In genomic region chr7:13025511-13026112, GRCm38 (mm10) we compare ENCODE assay signal across 8 mouse cellular contexts. TPM values are rescaled to one million over a fixed set of nuclear protein-coding genes. Genes with fewer than 3 reads are reported as not detected.
A peak's percentile ranks its signal among the peaks of the same experiment; 100 is the strongest.
DNase-seq lines count a peak whose midpoint lies in the region; ATAC-seq and TF ChIP-seq lines count a peak whose summit lies in the region.

No protein-coding gene starts in this region.

- H3K79me2 ChIP-seq in heart, adult 2 months (replicated peaks; ENCODE audit: control insufficient read depth, insufficient read depth, low read length) = peaks cover 1% of the 10 kb centered on the region
- peaks cover 33% of the 10 kb centered on the region for H3K79me2 ChIP-seq in macrophage (ENCODE audit: inconsistent target)

- no peak for TF ChIP-seq POLR2A in heart, adult 2 months (IDR thresholded peaks at IDR 0.05; ENCODE audit: insufficient read depth, low read depth, low read length)

- peaks cover 6% of the 10 kb centered on the region for H3K4me1 ChIP-seq in heart, adult 2 months (ENCODE audit: control insufficient read depth, insufficient read depth, low read length)
- peaks cover 2 to 9% of the 10 kb centered on the region in 2 experiments; a peak in 2 of 4 replicates for H3K4me1 ChIP-seq in ES-E14 (ENCODE audit: control insufficient read depth in 2 of 2, insufficient read depth in 2 of 2, low read length in 2 of 2, poor library complexity in 1 of 2)
- peaks cover 18% of the 10 kb centered on the region for H3K4me1 ChIP-seq in heart, embryonic 16.5 days (ENCODE audit: control insufficient read depth, insufficient read depth, low read length)

- peaks cover 9% of the 10 kb centered on the region for H3K36me3 ChIP-seq in heart, adult 2 months (ENCODE audit: control insufficient read depth, insufficient read depth, low read length)
- H3K36me3 ChIP-seq in ES-E14 (ENCODE audit: control insufficient read depth, insufficient read depth, low read length, poor library complexity, severe bottlenecking) (peaks cover 57% of the 10 kb centered on the region), macrophage (ENCODE audit: inconsistent target) (peaks cover 45% of the 10 kb centered on the region)
- peaks cover 44% of the 10 kb centered on the region for H3K36me3 ChIP-seq in heart, embryonic 16.5 days (ENCODE audit: control insufficient read depth, insufficient read depth)

- peak overlapping the region; percentile 100 for H3K4me3 ChIP-seq in heart, adult 2 months
- H3K4me3 ChIP-seq in ES-E14 (ENCODE audit: insufficient read depth in 1 of 2, low read depth in 1 of 2, low read length in 2 of 2, poor library complexity in 1 of 2, severe bottlenecking in 1 of 2) (peak overlapping the region; percentile 88 to 95), macrophage (ENCODE audit: inconsistent target) (peak overlapping the region; percentile 62)
- peak overlapping the region; percentile 79 for H3K4me3 ChIP-seq in heart, embryonic 16.5 days (ENCODE audit: low read length)

- H3K27ac ChIP-seq in heart, adult 2 months = no peak overlapping the region; the same call in 1 of the 2 replicates
- H3K27ac ChIP-seq in ES-E14 (ENCODE audit: insufficient read depth, low read depth, low read length, poor library complexity, severe bottlenecking) = peak overlapping the region; percentile 97; the same call in 1 of the 2 replicates
- no peak overlapping the region for H3K27ac ChIP-seq in heart, embryonic 16.5 days (ENCODE audit: low read length)
- H3K27ac ChIP-seq in macrophage = 0 out of 2 replicates have a peak overlapping the region, but pooled peaks have one; percentile 5

- peak in 1 of 2 experiments; percentile 16 for DNase-seq in heart, adult 2 months
- DNase-seq in heart, postnatal 36 days = no peak
- no peak for DNase-seq in ES-E14 (ENCODE audit: low read depth, low spot score)
- DNase-seq in frontal cortex, postnatal 25 days (ENCODE audit: low spot score in 2 of 2) = no peak
- no peak for DNase-seq in urinary bladder, postnatal 36 days (ENCODE audit: low spot score in 2 of 2)
- DNase-seq in urinary bladder, postnatal 10 days (ENCODE audit: low spot score) = no peak

- peak overlapping the region; percentile 89 for H3K9ac ChIP-seq in heart, adult 2 months (ENCODE audit: low read depth, low read length)
- H3K9ac ChIP-seq in ES-E14 (ENCODE audit: insufficient read depth, low read depth, low read length, poor library complexity, severe bottlenecking) = peak overlapping the region; percentile 97
- peak overlapping the region; percentile 84 for H3K9ac ChIP-seq in heart, embryonic 16.5 days (ENCODE audit: low read length)

- in situ Hi-C loops in ES-E14 (cut with MboI; ENCODE audit: low sequenced_read_pairs in 2 of 2, unreplicated experiment in 2 of 2) = no loop called here

- H3K4me2 ChIP-seq in heart, embryonic 16.5 days (ENCODE audit: low read depth, low read length) = peak overlapping the region; percentile 85

- intact Hi-C loops in heart, adult 2 months (cut with DNase I) = no loop called here
- intact Hi-C loops in heart, postnatal 36 days (cut with DNase I) = no loop called here

- WGBS in heart, adult 2 months = 34% methylated on average over 4 of the region's 4 CpGs
- WGBS in heart, embryonic 16.5 days = 23% methylated on average over 4 of the region's 4 CpGs
- WGBS in macrophage (ENCODE audit: missing documents) = 50% methylated on average over 4 of the region's 4 CpGs

- TF ChIP-seq CTCF in heart, adult 2 months (IDR thresholded peaks at IDR 0.05) = no peak

- no peaks in the 10 kb centered on the region for H3K27me3 ChIP-seq in heart, adult 2 months (ENCODE audit: control insufficient read depth, insufficient read depth, low read length)
- H3K27me3 ChIP-seq in heart, embryonic 16.5 days (ENCODE audit: control insufficient read depth, insufficient read depth, low read length) = no peaks in the 10 kb centered on the region

- no peak for ATAC-seq in heart, embryonic 16.5 days (replicated peaks; ENCODE audit: extremely low read depth, insufficient read depth, low FRiP score)

- no peaks in the 10 kb centered on the region for H3K9me3 ChIP-seq in ES-E14 (ENCODE audit: control insufficient read depth, insufficient read depth, low read depth, low read length)
- no peaks in the 10 kb centered on the region for H3K9me3 ChIP-seq in heart, embryonic 16.5 days (replicated peaks; ENCODE audit: control insufficient read depth, low read length)

- TF ChIP-seq EP300 in heart, adult 2 months (IDR thresholded peaks at IDR 0.05; ENCODE audit: insufficient read depth, low read depth, low read length) = no peak

TF ChIP-seq in ES-E14, 5 proteins besides CTCF, POLR2A, EP300 and RAD21:
- TF ChIP-seq MAFK (IDR thresholded peaks at IDR 0.05; ENCODE audit: insufficient read depth, low read depth, low read length) (no peak), ZC3H11A (IDR thresholded peaks at IDR 0.05; ENCODE audit: borderline replicate concordance, low read depth, low read length) (no peak), ZNF384 (IDR thresholded peaks at IDR 0.05; ENCODE audit: low read depth, low read length) (no peak), HCFC1 (IDR thresholded peaks at IDR 0.05; ENCODE audit: borderline replicate concordance, insufficient read depth, low read length) (no peak), CHD2 (IDR thresholded peaks at IDR 0.05; ENCODE audit: low read depth, low read length) (no peak)

RNA-seq across cellular contexts. Expression of gene Chmp2a, which starts 9.0 kb away (rescaled TPM):
- 100 to 1,000 TPM; 137 to 139 TPM for total RNA-seq in heart, adult 2 months (2021)
- polyA plus RNA-seq in heart, adult 2 months (2012; rRNA removed) = 66.1 and 99.2 TPM in 2 replicates
- total RNA-seq in heart, postnatal 36 days (2021) = 100 to 1,000 TPM; 124 to 136 TPM
- 103 and 143 TPM in 2 replicates for total RNA-seq in ES-E14 (2012; rRNA removed)
- 146 TPM in 2 replicates for polyA plus RNA-seq in heart, embryonic 16.5 days (2015; fragmentation: Nextera tagmentation; extraction: Ambion mirVana)
- total RNA-seq in macrophage (2018; cell fraction: chromatin; rRNA removed) = 10 to 100 TPM; 40.0 to 77.2 (median 51.7) TPM
- total RNA-seq in macrophage (2018; cell fraction: cytosol; rRNA removed) = 100 to 1,000 TPM; 178 to 275 (median 205) TPM
- 100 to 1,000 TPM in 4 of 26 experiments, 10 to 100 TPM in 22; 62.8 to 112 (median 86.2) TPM for total RNA-seq in macrophage (2018; cell fraction: nucleus; rRNA removed)
- 186 to 358 TPM (median 214 TPM) in 3 replicates for polyA plus RNA-seq in macrophage (2018)

RNA-seq across cellular contexts. Expression of gene Ube2m, which starts 12.5 kb away (rescaled TPM):
- 100 to 1,000 TPM; 169 to 201 TPM for total RNA-seq in heart, adult 2 months (2021)
- 242 and 328 TPM in 2 replicates for polyA plus RNA-seq in heart, adult 2 months (2012; rRNA removed)
- 100 to 1,000 TPM; 198 to 199 TPM for total RNA-seq in heart, postnatal 36 days (2021)
- 73.8 and 92.8 TPM in 2 replicates for total RNA-seq in ES-E14 (2012; rRNA removed)
- 49.0 and 94.2 TPM in 2 replicates for polyA plus RNA-seq in heart, embryonic 16.5 days (2015; fragmentation: Nextera tagmentation; extraction: Ambion mirVana)
- 100 to 1,000 TPM in 11 of 26 experiments, 10 to 100 TPM in 15; 38.9 to 176 (median 83.5) TPM for total RNA-seq in macrophage (2018; cell fraction: chromatin; rRNA removed)
- total RNA-seq in macrophage (2018; cell fraction: cytosol; rRNA removed) = 100 to 1,000 TPM; 106 to 188 (median 131) TPM
- total RNA-seq in macrophage (2018; cell fraction: nucleus; rRNA removed) = 100 to 1,000 TPM in 11 of 26 experiments, 10 to 100 TPM in 15; 40.5 to 157 (median 90.5) TPM
- 132 to 209 TPM (median 195 TPM) in 3 replicates for polyA plus RNA-seq in macrophage (2018)

RNA-seq across cellular contexts. Expression of gene Zbtb45, which starts 15.8 kb away (rescaled TPM):
- 1 to 10 TPM; 6.8 to 9.3 TPM for total RNA-seq in heart, adult 2 months (2021)
- polyA plus RNA-seq in heart, adult 2 months (2012; rRNA removed) = 8.6 and 14.1 TPM in 2 replicates
- total RNA-seq in heart, postnatal 36 days (2021) = 1 to 10 TPM; 7.9 to 8.8 TPM
- total RNA-seq in ES-E14 (2012; rRNA removed) = 23.7 and 26.7 TPM in 2 replicates
- 17.4 and 20.4 TPM in 2 replicates for polyA plus RNA-seq in heart, embryonic 16.5 days (2015; fragmentation: Nextera tagmentation; extraction: Ambion mirVana)
- total RNA-seq in macrophage (2018; cell fraction: chromatin; rRNA removed) = 10 to 100 TPM in 3 of 26 experiments, 1 to 10 TPM in 21, under 1 TPM in 2; 0.43 to 13.6 (median 4.0) TPM
- 10 to 100 TPM in 14 of 26 experiments, 1 to 10 TPM in 12; 2.3 to 14.9 (median 10.7) TPM for total RNA-seq in macrophage (2018; cell fraction: cytosol; rRNA removed)
- 10 to 100 TPM in 7 of 26 experiments, 1 to 10 TPM in 19; 1.3 to 16.1 (median 5.9) TPM for total RNA-seq in macrophage (2018; cell fraction: nucleus; rRNA removed)
- polyA plus RNA-seq in macrophage (2018) = 7.4 to 11.7 TPM (median 11.4 TPM) in 3 replicates

RNA-seq across cellular contexts. Expression of gene Trim28, which starts 26.7 kb away (rescaled TPM):
- 10 to 100 TPM; 83.8 to 86.0 TPM for total RNA-seq in heart, adult 2 months (2021)
- polyA plus RNA-seq in heart, adult 2 months (2012; rRNA removed) = 139 and 195 TPM in 2 replicates
- total RNA-seq in heart, postnatal 36 days (2021) = 10 to 100 TPM; 83.3 to 95.8 TPM
- 2,698 and 2,854 TPM in 2 replicates for total RNA-seq in ES-E14 (2012; rRNA removed)
- polyA plus RNA-seq in heart, embryonic 16.5 days (2015; fragmentation: Nextera tagmentation; extraction: Ambion mirVana) = 123 and 143 TPM in 2 replicates
- 100 to 1,000 TPM in 14 of 26 experiments, 10 to 100 TPM in 12; 31.4 to 187 (median 105) TPM for total RNA-seq in macrophage (2018; cell fraction: chromatin; rRNA removed)
- total RNA-seq in macrophage (2018; cell fraction: cytosol; rRNA removed) = 100 to 1,000 TPM in 5 of 26 experiments, 10 to 100 TPM in 21; 51.8 to 113 (median 87.9) TPM
- 100 to 1,000 TPM in 7 of 26 experiments, 10 to 100 TPM in 19; 44.5 to 211 (median 78.7) TPM for total RNA-seq in macrophage (2018; cell fraction: nucleus; rRNA removed)
- polyA plus RNA-seq in macrophage (2018) = 64.2 to 120 TPM (median 85.7 TPM) in 3 replicates

RNA-seq across cellular contexts. Expression of gene Slc27a5, which starts 27.6 kb away (rescaled TPM):
- not detected for total RNA-seq in heart, adult 2 months (2021)
- 0.59 and 0.82 TPM in 2 replicates for polyA plus RNA-seq in heart, adult 2 months (2012; rRNA removed)
- not detected for total RNA-seq in heart, postnatal 36 days (2021)
- 0.45 and 0.69 TPM in 2 replicates for total RNA-seq in ES-E14 (2012; rRNA removed)
- polyA plus RNA-seq in heart, embryonic 16.5 days (2015; fragmentation: Nextera tagmentation; extraction: Ambion mirVana) = not detected in 2 replicates
- not detected for total RNA-seq in macrophage (2018; cell fraction: chromatin; rRNA removed)
- not detected for total RNA-seq in macrophage (2018; cell fraction: cytosol; rRNA removed)
- under 1 TPM in 1 of 26 experiments, not detected in 25; 0.82 TPM for total RNA-seq in macrophage (2018; cell fraction: nucleus; rRNA removed)
- not detected in 3 replicates for polyA plus RNA-seq in macrophage (2018)

Comparison
In these comparisons a context has a peak if more than half of its experiments do, and no peak if none do; other contexts are left out.
1. H3K27ac ChIP-seq: peak in ES-E14 (single experiment) and macrophage (single experiment); none in heart, adult 2 months (single experiment) and heart, embryonic 16.5 days (single experiment).
2. Peak in every context shown above with its lines, with median percentiles within 50 percentile points of each other: H3K4me3 ChIP-seq and H3K9ac ChIP-seq.